Mouse (Mus musculus) bone marrow, adult 2 months (tissue): ENCODE measurements around the gene Trappc12. TPM values are rescaled to one million over a fixed set of nuclear protein-coding genes. Genes with fewer than 3 reads are reported as not detected.

ENCODE experiments used
- H3K27ac ChIP-seq: fragments of 200-500 bp; 2 replicates; pipeline ENCODE4 v1.5.1; 2012; ENCODE audit warnings: low read depth, mild to moderate bottlenecking, control low read depth, inconsistent platforms, low read length; ENCODE audit not compliant: control insufficient read depth, poor library complexity, insufficient read depth
- H3K4me1 ChIP-seq: fragments of 200-500 bp; 2 replicates; pipeline ENCODE4 v1.6.1; 2011; ENCODE audit warnings: low read length; ENCODE audit not compliant: control insufficient read depth, insufficient read depth
- H3K4me3 ChIP-seq: fragments of 200-500 bp; replicated peaks from 2 replicates; pipeline ENCODE3; 2011; ENCODE audit warnings: mild to moderate bottlenecking, low read depth, low read length, control low read depth; ENCODE audit not compliant: control insufficient read depth
- CTCF ChIP-seq: fragments of 200-500 bp; IDR thresholded peaks from 2 replicates; pipeline ENCODE4 v1.5.1; 2011; ENCODE audit warnings: low read length, control low read depth; ENCODE audit not compliant: control insufficient read depth, insufficient read depth
- POLR2A ChIP-seq: fragments of 200-500 bp; IDR thresholded peaks from 2 replicates; pipeline ENCODE4 v1.6.1; 2011; ENCODE audit warnings: low read depth, mild to moderate bottlenecking, control low read depth, low read length, borderline replicate concordance; ENCODE audit not compliant: control insufficient read depth
- WGBS: fragments of 180-500 bp; shearing (Covaris S2); methylation state at CpG from one replicate; pipeline ENCODE4 v1.1.7; 2018; 5-methylcytosine and 5-hydroxymethylcytosine counted together
- polyA plus RNA-seq: library from polyadenylated mRNA; stranded (reverse); fragments of >200 nt; gene quantifications from 2 replicates; pipeline ENCODE4 v1.2.4, GENCODE M21; 2011; ENCODE audit warnings: low replicate concordance; ENCODE audit not compliant: missing spikeins, insufficient read depth, insufficient read length

Trappc12 gene
- polyA plus RNA-seq, 1 experiment = 12.8 TPM

DNA sequence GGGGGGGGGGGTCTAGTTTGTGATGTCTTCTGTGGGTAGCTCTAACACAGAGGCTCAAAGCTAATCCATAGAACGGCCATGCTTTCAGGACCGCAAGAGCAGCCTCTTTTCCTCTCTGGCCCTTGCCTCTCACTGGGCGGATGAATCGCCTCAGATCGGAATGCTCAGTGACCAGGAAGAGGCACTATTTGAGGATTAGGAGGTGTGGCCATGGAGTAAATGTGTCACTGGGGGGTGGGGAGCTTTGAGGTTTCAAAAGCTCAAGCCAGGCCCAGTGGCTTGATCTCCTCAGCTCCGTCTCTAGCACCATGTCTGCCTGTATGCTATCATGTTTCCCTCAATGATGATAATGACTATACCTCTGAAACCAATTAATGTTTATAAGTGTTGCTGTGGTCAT, 61.3 kb downstream of the Trappc12 start:
- TF ChIP-seq CTCF (no peak), POLR2A (no peak)

GRCm38 (mm10) chr12:28686199-28686879, 63.9 kb downstream of the Trappc12 start:
- no peak overlapping the region for H3K27ac ChIP-seq
- H3K4me1 ChIP-seq = no peaks in the 10 kb centered on the region
- no peak overlapping the region for H3K4me3 ChIP-seq
- no peak for TF ChIP-seq CTCF
- 84% methylated on average over 8 of the region's 8 CpGs for WGBS

More for the DNA sequence above, 61.3 kb downstream of the Trappc12 start:
- Histone ChIP-seq H3K27ac (no peak overlapping the region), H3K4me1 (no peaks in the 10 kb centered on the region), H3K4me3 (no peak overlapping the region)
- WGBS = 88% methylated on average over 6 of the region's 6 CpGs

DNA sequence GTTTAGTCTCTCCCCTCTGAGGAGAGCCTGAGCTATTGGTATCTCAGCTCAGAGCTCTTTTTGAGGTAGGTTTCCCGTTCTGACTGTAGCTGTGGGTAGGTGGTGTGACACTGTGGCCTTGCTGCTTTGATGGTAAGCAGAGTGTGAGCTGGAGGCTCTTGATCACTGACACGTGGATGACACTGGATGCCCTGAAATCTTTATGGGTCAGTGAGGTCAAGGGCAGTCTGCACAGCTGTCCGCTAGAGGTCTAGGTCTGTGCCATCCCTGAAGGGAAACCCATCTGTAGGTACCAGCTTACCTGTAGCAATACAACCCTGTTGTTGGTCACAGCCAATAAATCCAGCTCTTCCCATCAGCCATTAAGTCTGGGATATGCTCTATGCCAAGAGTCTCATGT, 64.5 kb downstream of the Trappc12 start:
- WGBS = 74% methylated on average over 3 of the region's 3 CpGs
- no peak overlapping the region for H3K27ac ChIP-seq
- no peak for TF ChIP-seq POLR2A
- no peak overlapping the region for H3K4me3 ChIP-seq
- no peaks in the 10 kb centered on the region for H3K4me1 ChIP-seq

- TF ChIP-seq CTCF = no peak
- no peak for TF ChIP-seq POLR2A
- Histone ChIP-seq H3K27ac (no peak overlapping the region), H3K4me1 (no peaks in the 10 kb centered on the region), H3K4me3 (no peak overlapping the region)
- WGBS = 80% methylated on average over 1 of the region's 1 CpGs
Observed at GRCm38 (mm10) chr12:28684674-28685073, 65.6 kb downstream of the Trappc12 start.

- Histone ChIP-seq H3K27ac (no peak overlapping the region), H3K4me1 (peaks cover 2% of the 10 kb centered on the region; the same call in 1 of the 2 replicates), H3K4me3 (no peak overlapping the region)
- TF ChIP-seq CTCF (no peak), POLR2A (no peak)
- 42% methylated on average over 5 of the region's 5 CpGs for WGBS
Observed at GRCm38 (mm10) chr12:28675925-28676209, 74.4 kb downstream of the Trappc12 start.

GRCm38 (mm10) chr12:28675121-28675924, 74.9 kb downstream of the Trappc12 start, which contains the start of gene Adi1:
Adi1 (plus strand) TSS chr12:28675231.
- TF ChIP-seq POLR2A = no peak; the same call in 1 of the 2 replicates
- no peak for TF ChIP-seq CTCF
- peak within 1 kb of the TSS; percentile 92 for H3K4me3 ChIP-seq
- peak within 1 kb of the TSS; percentile 62; the same call in 1 of the 2 replicates for H3K27ac ChIP-seq
- WGBS = 1% methylated on average over 53 of the region's 53 CpGs
- H3K4me1 ChIP-seq = peaks cover 2% of the 10 kb centered on the region; the same call in 1 of the 2 replicates

- H3K4me3 ChIP-seq = no peak overlapping the region
- H3K27ac ChIP-seq = no peak overlapping the region
- H3K4me1 ChIP-seq = peaks cover 2% of the 10 kb centered on the region; the same call in 1 of the 2 replicates
- TF ChIP-seq CTCF (no peak), POLR2A (no peak)
- 69% methylated on average over 10 of the region's 10 CpGs for WGBS
Observed at GRCm38 (mm10) chr12:28674038-28674720, 76.1 kb downstream of the Trappc12 start.

- 32% methylated on average over 8 of the region's 8 CpGs for WGBS
- TF ChIP-seq CTCF = no peak
- TF ChIP-seq POLR2A = no peak
- no peak overlapping the region for H3K4me3 ChIP-seq
- no peak overlapping the region for H3K27ac ChIP-seq
- H3K4me1 ChIP-seq = no peaks in the 10 kb centered on the region
Observed at GRCm38 (mm10) chr12:28667287-28667686, 83.0 kb downstream of the Trappc12 start.
